Mouse (Mus musculus) CD8-positive naive resting alpha-beta T cell, adult 57 days (primary cell): ENCODE data around the gene Hps5. TPM values are rescaled to one million over a fixed set of nuclear protein-coding genes. Genes with fewer than 3 reads are reported as not detected.

Source experiments
- total RNA-seq: library from RNA; stranded (reverse); gene quantifications from one replicate; pipeline ENCODE4 v1.2.4, GENCODE M21; 2023

Hps5 gene
- 40.6 TPM for total RNA-seq

DNA sequence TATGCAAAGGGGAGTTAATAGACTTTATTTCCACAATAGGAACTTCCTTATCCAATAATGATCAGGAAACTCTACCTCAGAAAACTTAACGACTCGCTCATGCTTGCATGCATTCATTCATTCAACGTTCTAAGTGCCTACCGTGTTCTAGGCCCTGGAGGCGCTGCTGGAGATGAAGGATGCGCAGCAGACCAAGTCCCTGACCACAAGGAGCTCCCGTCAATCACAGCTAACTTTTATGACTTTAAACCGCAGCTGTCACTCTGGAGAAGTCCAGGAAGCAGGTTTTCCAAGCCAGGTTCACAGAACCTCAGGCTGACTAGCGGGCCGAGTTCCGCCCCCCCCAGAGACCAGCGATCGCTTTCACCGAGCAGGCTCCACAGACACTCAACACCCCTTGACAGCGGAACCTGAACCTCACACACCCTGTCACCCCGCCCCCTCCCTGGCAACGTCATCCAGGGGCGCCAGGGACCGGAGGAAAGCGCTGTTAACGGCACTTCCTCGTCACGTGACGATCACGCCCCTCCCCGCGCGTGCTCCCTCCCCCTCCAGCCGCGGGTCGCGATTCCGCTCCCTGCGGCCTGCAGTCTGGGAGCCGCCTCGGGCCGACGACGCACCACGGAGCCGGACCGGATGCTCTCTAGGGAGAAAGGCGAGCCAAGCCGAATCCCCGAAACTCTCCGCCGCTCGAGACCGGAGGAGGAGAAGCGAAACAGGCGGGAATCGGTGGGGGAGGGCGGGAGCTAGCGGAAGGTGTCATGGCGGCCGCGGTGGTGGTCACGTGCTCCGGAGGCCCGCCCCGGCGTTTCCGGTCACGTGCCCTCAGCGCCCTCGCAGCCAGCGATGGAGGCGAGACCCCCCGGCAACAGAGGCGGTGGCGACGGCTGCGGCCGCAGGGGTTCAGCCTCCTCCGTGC is at the start of gene Hps5, which contains the start of gene Gtf2h1:
TSS of gene Hps5 (minus strand) at position 778 of the 919 bp plus-strand sequence.
TSS of gene Gtf2h1 (plus strand) at position 817 of the 919 bp plus-strand sequence.

DNA sequence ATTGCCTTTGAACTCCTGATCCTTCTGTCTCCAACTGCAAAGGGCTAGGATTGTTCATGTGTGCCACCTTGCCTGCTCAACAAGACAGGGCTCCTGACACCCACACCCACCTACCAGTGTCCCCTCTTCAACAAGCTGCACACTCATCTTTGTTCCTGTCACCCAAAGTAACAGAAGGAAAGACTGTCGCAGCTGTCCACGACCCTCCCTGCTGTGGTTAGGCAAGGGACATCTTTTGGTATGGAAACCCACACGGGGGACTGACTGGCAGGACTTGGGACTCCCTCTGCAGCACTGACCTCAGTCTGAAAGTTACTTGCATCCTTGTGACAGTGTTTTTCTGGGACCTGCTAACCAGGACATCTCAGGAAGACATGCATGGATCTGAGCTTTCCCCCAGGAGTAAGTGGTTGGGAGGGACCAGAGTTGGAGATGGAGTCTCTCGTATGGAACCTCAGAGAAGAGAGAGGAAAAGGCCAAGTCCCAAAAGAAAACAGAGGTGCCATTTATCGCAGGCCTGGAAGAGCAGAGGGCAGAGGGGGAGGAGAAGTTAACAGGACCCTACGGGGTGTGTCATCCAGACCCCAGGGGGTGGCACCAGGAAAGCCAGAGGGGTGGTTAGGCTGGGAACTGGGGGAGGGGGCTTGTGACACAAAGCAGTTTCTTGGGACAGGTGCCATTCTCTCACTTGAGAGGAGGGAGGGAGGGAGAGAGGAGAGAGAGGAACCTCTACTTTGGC is 45.1 kb upstream of the Hps5 start, which contains the start of gene Ldha:
TSS of gene Ldha (plus strand) at position 689 of the 739 bp plus-strand sequence.

DNA sequence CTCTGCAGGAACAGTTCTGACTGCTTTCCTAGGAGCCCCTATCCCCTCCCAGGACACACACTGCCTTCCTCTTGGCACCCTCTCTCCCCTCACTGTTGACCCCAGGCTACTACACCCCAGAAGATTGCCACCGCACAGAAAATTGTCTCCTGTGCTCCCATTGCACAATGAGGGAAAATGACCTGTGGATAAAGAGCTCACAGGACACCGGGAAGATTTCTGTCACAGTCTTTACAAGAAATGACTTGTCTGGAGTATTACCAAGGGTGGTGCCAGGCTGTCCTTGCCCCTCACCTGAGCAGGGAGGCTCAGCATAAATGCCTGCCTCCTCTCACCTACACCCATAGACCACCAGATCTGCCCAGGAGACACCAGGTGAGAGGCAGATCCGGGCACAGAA is 44.4 kb downstream of the Hps5 start, which contains the start of gene Saa2:
TSS of gene Saa2 (plus strand) at position 301 of the 400 bp plus-strand sequence.

DNA sequence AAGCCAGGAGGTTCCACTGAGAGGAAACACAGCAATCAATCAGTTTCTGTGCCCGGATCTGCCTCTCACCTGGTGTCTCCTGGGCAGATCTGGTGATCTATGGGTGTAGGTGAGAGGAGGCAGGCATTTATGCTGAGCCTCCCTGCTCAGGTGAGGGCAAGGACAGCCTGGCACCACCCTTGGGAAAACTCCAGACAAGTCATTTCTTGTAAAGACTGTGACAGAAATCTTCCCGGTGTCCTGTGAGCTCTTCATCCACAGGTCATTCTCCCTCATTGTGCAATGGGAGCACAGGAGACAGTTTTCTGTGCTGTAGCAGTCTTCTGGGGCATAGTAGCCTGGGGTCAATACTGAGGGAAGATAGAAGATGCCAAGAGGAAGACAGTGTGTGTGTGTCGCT is 53.0 kb downstream of the Hps5 start, which contains the start of gene Saa1:
TSS of gene Saa1 (minus strand) at position 101 of the 400 bp plus-strand sequence.

DNA sequence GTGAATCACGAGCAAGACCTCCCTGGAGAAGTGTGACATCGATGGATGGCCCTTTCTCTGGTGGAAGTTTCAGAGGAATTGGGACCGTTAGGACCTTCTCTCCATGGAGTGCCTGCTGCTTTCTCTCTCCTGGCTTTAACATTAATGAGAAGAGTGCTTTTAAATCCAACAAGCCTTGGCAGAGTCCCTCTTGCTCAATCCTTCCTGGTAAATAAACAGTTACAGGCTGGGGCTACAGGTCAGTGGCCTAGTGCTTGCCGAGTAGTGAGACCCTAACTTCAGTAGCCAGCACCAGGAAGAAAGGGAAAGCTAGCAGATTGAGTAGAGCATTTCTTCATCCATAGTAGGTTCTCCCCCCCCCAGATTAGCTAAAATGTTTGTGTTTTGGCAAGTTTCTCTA is 63.4 kb downstream of the Hps5 start, which contains the start of gene Saa4:
TSS of gene Saa4 (minus strand) at position 146 of the 400 bp plus-strand sequence.

DNA sequence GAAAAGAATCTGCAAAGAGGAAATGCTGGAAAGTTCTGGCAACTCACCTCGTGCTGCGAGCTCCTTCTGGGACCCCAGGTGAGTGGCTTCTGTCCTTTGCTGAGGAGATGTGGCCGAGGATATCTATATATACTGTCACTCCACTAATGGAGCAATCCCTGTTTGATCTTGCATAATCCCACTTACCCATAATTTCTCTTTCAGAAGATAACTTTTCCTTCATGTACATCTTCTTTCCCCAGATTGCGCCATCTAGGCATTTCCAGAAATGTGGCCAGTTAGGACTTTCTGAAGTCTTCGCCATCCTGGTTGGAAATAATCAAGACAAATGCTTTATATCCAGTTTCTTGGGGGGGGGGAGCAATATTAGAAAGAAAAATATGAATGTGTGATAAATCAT is 80.3 kb downstream of the Hps5 start, which contains the start of gene Saa3:
TSS of gene Saa3 (minus strand) at position 101 of the 400 bp plus-strand sequence.

Other genes with a start within 250 kb of the Hps5 start
- 17.8 TPM for gene Sergef, start 156.3 kb downstream of the Hps5 start, total RNA-seq
- gene Tph1, start 123.5 kb downstream of the Hps5 start, total RNA-seq, result not detected
- 15.2 TPM for gene Saal1, start 85.4 kb downstream of the Hps5 start, total RNA-seq
- not detected for gene Saa3, start 80.4 kb downstream of the Hps5 start, total RNA-seq
- gene Saa4, start 63.5 kb downstream of the Hps5 start, total RNA-seq, result not detected
- gene Saa1, start 53.1 kb downstream of the Hps5 start, total RNA-seq, result not detected
- gene Saa2, start 44.3 kb downstream of the Hps5 start, total RNA-seq, result not detected
- 52.7 TPM for gene Gtf2h1, start within 50 bp of the Hps5 start, total RNA-seq
- 212 TPM for gene Ldha, start 45.4 kb upstream of the Hps5 start, total RNA-seq
- not detected for gene Ldhc, start 65.1 kb upstream of the Hps5 start, total RNA-seq
- gene Tsg101, start 123.9 kb upstream of the Hps5 start, total RNA-seq, result 54.3 TPM
- gene Uevld, start 162.5 kb upstream of the Hps5 start, total RNA-seq, result 4.4 TPM
- not detected for gene Gm9999, start 187.5 kb upstream of the Hps5 start, total RNA-seq
- gene Spty2d1, start 212.3 kb upstream of the Hps5 start, total RNA-seq, result 66.1 TPM